Mouse (Mus musculus): ENCODE measurements around the gene Plcd4. TPM values are rescaled to one million over a fixed set of nuclear protein-coding genes. Genes with fewer than 3 reads are reported as not detected.

The Plcd4 gene
- polyA plus RNA-seq, 1 experiment = 0.58 TPM

GRCm38 (mm10) chr1:74587773-74588445 is 45.2 kb downstream of the Plcd4 start, which contains the start of the genes Zfp142 and Bcs1l:
TSS of gene Zfp142 (minus strand) at chr1:74588246.
TSS of gene Bcs1l (plus strand) at chr1:74588289.
- peak within 1 kb of the TSS; percentile 80 for H3K4me3 ChIP-seq (replicated peaks; ENCODE audit: extremely low read depth, low read depth, low read length)
- DNase-seq = peak; percentile 99
- TF ChIP-seq POLR2A (IDR thresholded peaks at IDR 0.05; ENCODE audit: borderline replicate concordance, extremely low read depth, low read depth, low read length) = peak; percentile 48; the same call in 1 of the 2 replicates
- TF ChIP-seq CTCF (IDR thresholded peaks at IDR 0.05; ENCODE audit: insufficient read depth, low read length) = no peak
- WGBS = under 1% methylated on average over 48 of the region's 48 CpGs
- peaks cover 3% of the 10 kb centered on the region for H3K4me1 ChIP-seq (ENCODE audit: control insufficient read depth, insufficient read depth, low read length)

DNA sequence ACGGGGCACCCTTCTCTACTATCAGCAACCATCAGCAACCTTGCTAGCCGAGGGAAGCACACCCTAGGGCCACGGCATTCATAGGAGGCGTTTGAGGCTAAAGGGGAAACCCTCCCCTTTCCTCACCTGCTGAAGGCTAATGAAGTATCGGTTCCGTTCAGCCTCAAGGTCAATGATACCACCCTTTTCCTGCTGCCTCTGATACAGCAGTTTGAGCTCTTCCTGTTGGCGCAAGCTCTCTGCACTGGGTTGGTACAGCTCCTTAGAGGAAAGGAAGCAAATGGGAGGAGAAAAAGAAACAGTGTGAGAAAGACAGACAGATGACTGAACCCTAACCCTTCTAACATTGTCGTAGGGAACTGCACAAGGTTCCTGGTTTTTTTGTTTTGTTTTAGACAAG is 51.7 kb downstream of the Plcd4 start:
- no peak for DNase-seq
- 45% methylated on average over 8 of the region's 8 CpGs for WGBS
- Histone ChIP-seq H3K4me1 (ENCODE audit: control insufficient read depth, insufficient read depth, low read length) (no peaks in the 10 kb centered on the region), H3K4me3 (replicated peaks; ENCODE audit: extremely low read depth, low read depth, low read length) (no peak overlapping the region)
- TF ChIP-seq CTCF (IDR thresholded peaks at IDR 0.05; ENCODE audit: insufficient read depth, low read length) (no peak), POLR2A (IDR thresholded peaks at IDR 0.05; ENCODE audit: borderline replicate concordance, extremely low read depth, low read depth, low read length) (no peak)

GRCm38 (mm10) chr1:74600501-74601266 is 58.0 kb downstream of the Plcd4 start:
- H3K4me1 ChIP-seq (ENCODE audit: control insufficient read depth, insufficient read depth, low read length) = no peaks in the 10 kb centered on the region
- 8% methylated on average over 26 of the region's 26 CpGs for WGBS

GRCm38 (mm10) chr1:74601267-74601962 is 58.7 kb downstream of the Plcd4 start, which contains the start of the genes Rnf25 and Stk36:
TSS of gene Rnf25 (minus strand) at chr1:74601397.
TSS of gene Stk36 (plus strand) at chr1:74601445.
- TF ChIP-seq POLR2A (IDR thresholded peaks at IDR 0.05; ENCODE audit: borderline replicate concordance, extremely low read depth, low read depth, low read length) (peak; percentile 98), CTCF (IDR thresholded peaks at IDR 0.05; ENCODE audit: insufficient read depth, low read length) (no peak)
- WGBS = 11% methylated on average over 25 of the region's 25 CpGs
- DNase-seq = peak; percentile 82

More at GRCm38 (mm10) chr1:74600501-74601266, 58.0 kb downstream of the Plcd4 start:
- DNase-seq = no peak
- TF ChIP-seq POLR2A (IDR thresholded peaks at IDR 0.05; ENCODE audit: borderline replicate concordance, extremely low read depth, low read depth, low read length) = no peak
- no peak for TF ChIP-seq CTCF (IDR thresholded peaks at IDR 0.05; ENCODE audit: insufficient read depth, low read length)
- peak overlapping the region; percentile 86 for H3K4me3 ChIP-seq (replicated peaks; ENCODE audit: extremely low read depth, low read depth, low read length)

More at GRCm38 (mm10) chr1:74601267-74601962, 58.7 kb downstream of the Plcd4 start, which contains the start of the genes Rnf25 and Stk36:
- Histone ChIP-seq H3K4me1 (ENCODE audit: control insufficient read depth, insufficient read depth, low read length) (no peaks in the 10 kb centered on the region), H3K4me3 (replicated peaks; ENCODE audit: extremely low read depth, low read depth, low read length) (peak within 1 kb of the TSS; percentile 86)

Other genes with a start within 250 kb of the Plcd4 start
- 567 and 655 TPM in 2 replicates for gene Tmbim1, start 237.3 kb upstream of the Plcd4 start, polyA plus RNA-seq (2012; rRNA removed)
- 10.2 TPM in 2 replicates for gene Catip, start 180.8 kb upstream of the Plcd4 start, polyA plus RNA-seq (2012; rRNA removed)
- 33.3 and 41.8 TPM in 2 replicates for gene Slc11a1, start 167.7 kb upstream of the Plcd4 start, polyA plus RNA-seq (2012; rRNA removed)
- 197 and 200 TPM in 2 replicates for gene Ctdsp1, start 151.4 kb upstream of the Plcd4 start, polyA plus RNA-seq (2012; rRNA removed)
- gene Vil1, start 133.5 kb upstream of the Plcd4 start, polyA plus RNA-seq (2012; rRNA removed) = 0.31 and 1.1 TPM in 2 replicates
- 10.4 and 14.3 TPM in 2 replicates for gene Cnot9, start 36.8 kb upstream of the Plcd4 start, polyA plus RNA-seq (2012; rRNA removed)
- gene Usp37, start 1.4 kb downstream of the Plcd4 start, polyA plus RNA-seq (2012; rRNA removed) = 3.4 and 3.7 TPM in 2 replicates
- 13.6 and 14.5 TPM in 2 replicates for gene Zfp142, start 45.4 kb downstream of the Plcd4 start, polyA plus RNA-seq (2012; rRNA removed)
- gene Bcs1l, start 45.4 kb downstream of the Plcd4 start, polyA plus RNA-seq (2012; rRNA removed) = 10.4 and 17.5 TPM in 2 replicates
- 37.6 and 51.0 TPM in 2 replicates for gene Rnf25, start 58.5 kb downstream of the Plcd4 start, polyA plus RNA-seq (2012; rRNA removed)
- gene Stk36, start 58.6 kb downstream of the Plcd4 start, polyA plus RNA-seq (2012; rRNA removed) = 17.4 and 18.7 TPM in 2 replicates
- 13.7 and 16.1 TPM in 2 replicates for gene Ttll4, start 118.9 kb downstream of the Plcd4 start, polyA plus RNA-seq (2012; rRNA removed)
- gene Cyp27a1, start 170.7 kb downstream of the Plcd4 start, polyA plus RNA-seq (2012; rRNA removed) = 16.9 and 25.4 TPM in 2 replicates
- 5.9 and 11.4 TPM in 2 replicates for gene Prkag3, start 206.3 kb downstream of the Plcd4 start, polyA plus RNA-seq (2012; rRNA removed)
- gene Wnt6, start 229.0 kb downstream of the Plcd4 start, polyA plus RNA-seq (2012; rRNA removed) = 0.55 and 0.65 TPM in 2 replicates
- gene Wnt10a, start 248.6 kb downstream of the Plcd4 start, polyA plus RNA-seq (2012; rRNA removed) = 0.08 and 2.6 TPM in 2 replicates

Measured in lung, adult 2 months (tissue).